Mouse (Mus musculus): Measurements from ENCODE around the gene Sppl2c. TPM values are rescaled to one million over a fixed set of nuclear protein-coding genes. Genes with fewer than 3 reads are reported as not detected.

Sppl2c gene
- total RNA-seq (2021) = not detected

DNA sequence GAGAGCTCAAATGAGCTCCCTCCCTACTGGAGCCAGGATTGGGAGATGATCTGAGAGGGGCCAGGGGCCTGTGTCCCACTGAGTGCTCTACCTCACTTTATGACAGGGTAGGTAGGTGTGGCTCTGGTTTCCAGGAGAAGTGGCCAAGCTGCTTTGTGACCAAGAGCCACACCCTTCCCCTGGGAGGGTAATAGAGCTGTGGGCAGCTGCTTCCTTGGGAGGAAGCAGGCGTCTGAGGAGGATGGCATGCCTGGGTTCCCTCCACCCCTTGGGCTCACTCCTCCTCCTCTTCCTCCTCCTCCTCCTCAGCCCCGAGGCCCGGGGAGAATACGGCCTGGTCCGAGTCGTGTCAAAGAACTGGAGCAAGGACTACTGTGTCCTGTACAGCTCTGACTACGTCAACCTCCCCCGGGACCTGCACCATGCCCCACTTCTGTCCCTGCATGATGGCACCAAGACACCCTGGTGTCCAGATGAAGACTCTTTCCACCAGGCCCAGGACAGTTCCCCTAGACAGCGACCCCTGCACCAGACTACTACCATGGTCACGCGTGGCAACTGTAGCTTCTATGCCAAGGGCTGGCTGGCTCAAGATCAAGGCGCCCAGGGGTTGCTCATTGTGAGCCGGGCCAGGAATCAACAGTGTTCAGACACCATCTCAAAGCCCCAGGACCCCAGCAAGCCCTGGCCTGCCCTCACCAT lies at the start of gene Sppl2c:
Gene Sppl2c (plus strand): TSS at position 193 of the 702 bp plus-strand sequence.
- DNase-seq (ENCODE audit: low spot score in 2 of 2) = no peak
- intact Hi-C loops (cut with DNase I) = no loop called here

DNA sequence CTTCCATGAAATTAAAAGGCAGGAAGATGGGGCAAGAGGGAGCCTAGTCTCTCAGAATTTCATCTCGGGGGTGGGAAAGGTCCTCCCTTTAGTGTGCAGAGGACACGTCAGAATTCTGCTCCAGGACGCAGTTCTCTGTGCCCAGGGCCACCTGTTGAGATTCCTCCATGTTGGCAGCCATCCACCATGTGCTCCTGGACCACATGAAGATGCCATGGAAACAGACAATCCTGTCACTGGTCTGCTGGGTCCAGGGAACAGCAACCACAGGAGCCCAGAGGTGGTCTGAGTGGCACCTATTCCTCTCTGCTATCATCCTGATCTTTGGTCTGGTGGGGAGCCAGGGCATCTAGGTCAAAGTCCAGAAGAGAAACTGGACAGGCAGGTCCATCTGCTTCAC lies 47.2 kb upstream of the Sppl2c start:
- DNase-seq (ENCODE audit: low spot score in 2 of 2) = no peak
- intact Hi-C loops (cut with DNase I) = no loop called here

DNA sequence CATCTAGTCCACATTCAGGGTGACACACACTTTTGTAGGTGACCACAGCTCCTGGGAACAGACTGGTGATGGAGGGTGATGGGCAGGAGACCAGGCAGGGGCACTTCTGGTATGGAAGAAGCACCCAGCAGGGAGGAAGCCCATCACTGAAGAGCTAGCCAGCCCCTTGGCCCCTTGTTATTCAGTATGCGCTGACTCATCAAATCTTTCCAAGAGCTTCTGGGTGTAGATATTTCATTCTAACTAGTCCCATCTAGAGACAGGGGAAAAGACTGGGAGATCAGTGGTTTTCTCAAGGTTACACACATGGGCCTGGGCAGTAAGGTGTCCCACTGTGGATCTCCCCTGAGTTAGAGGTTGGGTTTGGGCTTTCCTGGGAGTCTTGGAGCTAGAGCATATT lies 41.2 kb upstream of the Sppl2c start:
- DNase-seq (ENCODE audit: low spot score in 2 of 2) = no peak
- intact Hi-C loops (cut with DNase I) = no loop called here

GRCm38 (mm10) chr11:104148787-104149186 lies 37.3 kb upstream of the Sppl2c start:
- intact Hi-C loops (cut with DNase I) = no loop called here
- DNase-seq (ENCODE audit: low spot score in 2 of 2) = no peak

DNA sequence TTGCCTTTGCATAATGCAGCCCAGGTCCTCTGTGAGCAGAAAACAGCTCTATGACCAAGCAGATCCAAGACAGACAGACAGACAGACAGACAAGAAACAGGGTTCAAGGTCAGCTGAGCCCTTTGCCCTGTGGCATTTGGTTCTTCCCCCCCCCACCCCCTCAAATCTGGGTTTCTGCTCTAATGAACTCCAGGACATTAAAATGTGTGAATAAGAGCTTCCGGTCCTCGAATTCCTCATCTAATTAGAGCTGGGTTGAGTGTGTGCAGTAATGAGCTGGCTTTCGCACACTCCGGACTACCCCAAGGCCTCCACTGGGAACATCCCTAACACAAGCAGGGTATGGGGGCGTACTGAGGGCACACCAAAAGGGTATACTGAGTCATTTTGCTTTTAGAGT lies 35.2 kb upstream of the Sppl2c start:
- no peak for DNase-seq (ENCODE audit: low spot score in 2 of 2)
- intact Hi-C loops (cut with DNase I) = no loop called here

DNA sequence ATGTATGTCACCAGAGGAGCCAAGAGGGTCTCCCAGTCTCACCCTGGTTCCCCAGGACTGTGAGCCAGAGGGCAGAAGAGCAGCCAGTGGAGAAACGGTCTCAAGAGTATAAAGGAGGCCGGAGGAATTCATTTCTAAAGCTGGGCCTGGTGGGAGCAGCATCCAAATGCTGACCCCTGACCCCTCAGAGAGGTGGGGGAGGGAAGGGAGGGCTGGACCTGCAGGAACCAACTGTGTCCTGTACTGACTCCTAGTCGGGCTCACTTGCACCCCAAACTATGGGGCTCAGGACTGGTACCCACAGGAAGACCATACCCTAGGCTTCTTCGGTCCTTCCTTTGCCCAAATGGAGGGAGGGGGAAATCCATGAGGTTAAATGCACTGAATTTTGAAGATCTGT lies 31.8 kb upstream of the Sppl2c start:
- no peak for DNase-seq (ENCODE audit: low spot score in 2 of 2)
- intact Hi-C loops (cut with DNase I) = no loop called here

DNA sequence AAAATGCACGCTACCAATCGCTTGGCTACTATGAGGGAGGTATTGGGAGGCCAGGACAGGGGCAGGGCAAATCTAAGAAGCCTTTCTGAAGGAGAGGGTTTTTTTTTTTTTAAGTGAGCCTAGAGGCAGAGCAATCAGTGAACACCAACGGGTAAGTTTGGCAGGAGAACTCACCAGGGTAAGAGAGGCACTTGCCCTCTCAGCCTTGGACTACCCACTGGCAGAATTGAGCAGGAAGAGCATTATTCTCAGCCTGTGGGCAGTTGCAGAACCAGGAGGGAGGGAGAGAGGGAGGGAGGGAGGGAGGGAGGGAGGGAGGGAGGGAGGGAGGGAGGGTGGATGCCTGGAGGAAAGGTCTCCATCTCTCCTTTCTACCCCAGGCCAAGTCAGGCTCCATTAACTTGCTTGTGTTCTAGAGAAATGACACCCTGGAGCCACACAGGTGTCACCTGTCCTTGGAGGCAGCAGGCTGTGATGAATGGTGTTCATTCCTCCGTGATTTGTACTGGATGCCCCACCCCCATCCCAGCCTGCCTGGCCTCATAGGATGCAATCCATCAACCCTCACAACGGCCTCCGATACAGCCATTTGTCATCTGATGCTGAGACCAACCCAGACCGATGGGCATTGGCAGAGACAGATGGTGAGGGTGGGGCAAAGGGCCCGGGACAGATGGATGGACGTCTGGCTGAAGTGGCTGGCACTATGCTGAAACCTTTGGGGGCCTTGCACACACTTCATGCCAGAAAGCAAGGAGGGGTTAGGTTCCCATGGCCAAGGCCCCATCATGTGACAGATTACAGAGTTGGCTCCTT lies 31.1 kb upstream of the Sppl2c start:
- DNase-seq (ENCODE audit: low spot score in 2 of 2) = no peak
- intact Hi-C loops (cut with DNase I) = no loop called here

- DNase-seq (ENCODE audit: low spot score in 2 of 2) = no peak
- intact Hi-C loops (cut with DNase I) = no loop called here
These were observed 30.2 kb upstream of the Sppl2c start for GRCm38 (mm10) chr11:104155899-104156298.

DNA sequence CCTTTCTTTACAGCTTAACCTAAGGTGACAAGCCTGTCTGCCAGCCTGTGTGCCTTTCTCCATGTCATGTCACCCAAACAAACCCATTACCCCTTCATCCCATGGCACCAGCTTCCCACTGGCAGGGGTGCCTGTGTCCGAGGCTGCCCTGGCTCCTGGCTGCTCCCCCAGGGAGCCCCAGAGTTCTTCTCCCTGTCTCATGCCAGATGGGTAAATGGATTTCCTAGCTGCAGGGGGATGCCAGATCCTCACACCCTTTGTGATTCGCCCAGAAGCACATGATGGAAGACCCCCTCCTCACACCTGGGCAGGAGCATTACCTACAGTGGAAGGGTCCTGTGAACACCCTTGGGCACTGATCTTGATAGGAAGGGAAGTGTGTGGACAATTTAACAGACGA lies 29.7 kb upstream of the Sppl2c start:
- intact Hi-C loops (cut with DNase I) = no loop called here
- no peak for DNase-seq (ENCODE audit: low spot score in 2 of 2)

DNA sequence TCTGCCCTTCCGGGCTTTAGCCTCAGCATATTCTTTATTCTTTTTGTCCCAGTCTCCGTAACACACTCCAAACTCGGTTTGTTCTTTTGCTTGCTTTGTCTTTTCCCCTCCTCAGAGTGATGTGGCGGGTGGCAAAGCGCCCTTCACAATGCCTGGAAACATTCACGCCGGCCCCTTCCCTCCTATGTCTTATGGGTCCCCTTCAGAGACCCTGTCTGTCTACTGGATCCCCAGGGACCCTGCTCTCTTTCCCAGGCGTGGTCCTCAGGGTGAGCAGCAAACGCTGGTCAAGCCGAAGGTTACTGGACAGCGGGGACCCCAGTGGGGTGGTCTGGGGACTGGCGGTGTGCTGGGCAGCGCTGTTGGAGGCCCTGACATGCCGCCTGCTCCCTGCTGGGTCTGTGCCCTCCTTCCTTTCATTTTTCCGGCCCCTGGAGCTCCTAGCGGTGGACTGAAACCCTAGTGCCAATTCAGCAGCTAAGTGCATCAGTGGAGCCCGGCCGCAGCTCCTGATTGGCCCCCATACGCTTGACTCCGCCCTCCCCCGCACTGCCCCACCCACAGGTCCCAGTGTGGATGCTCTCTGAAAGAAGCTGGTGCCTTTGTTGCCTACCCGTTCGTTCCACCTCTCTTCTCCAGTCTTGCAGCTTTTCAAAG lies 28.4 kb upstream of the Sppl2c start:
- DNase-seq (ENCODE audit: low spot score in 2 of 2) = peak; percentile 80 to 94
- intact Hi-C loops (cut with DNase I) = no loop called here

- intact Hi-C loops (cut with DNase I) = no loop called here
- no peak for DNase-seq (ENCODE audit: low spot score in 2 of 2)
These were observed 27.7 kb upstream of the Sppl2c start for GRCm38 (mm10) chr11:104158260-104158907.

- DNase-seq (ENCODE audit: low spot score in 2 of 2) = no peak
- intact Hi-C loops (cut with DNase I) = no loop called here
These were observed 26.3 kb upstream of the Sppl2c start for GRCm38 (mm10) chr11:104159769-104160272.

GRCm38 (mm10) chr11:104161153-104161552 lies 25.0 kb upstream of the Sppl2c start:
- peak in 1 of 2 experiments; percentile 28 for DNase-seq (ENCODE audit: low spot score in 2 of 2)
- intact Hi-C loops (cut with DNase I) = no loop called here

DNA sequence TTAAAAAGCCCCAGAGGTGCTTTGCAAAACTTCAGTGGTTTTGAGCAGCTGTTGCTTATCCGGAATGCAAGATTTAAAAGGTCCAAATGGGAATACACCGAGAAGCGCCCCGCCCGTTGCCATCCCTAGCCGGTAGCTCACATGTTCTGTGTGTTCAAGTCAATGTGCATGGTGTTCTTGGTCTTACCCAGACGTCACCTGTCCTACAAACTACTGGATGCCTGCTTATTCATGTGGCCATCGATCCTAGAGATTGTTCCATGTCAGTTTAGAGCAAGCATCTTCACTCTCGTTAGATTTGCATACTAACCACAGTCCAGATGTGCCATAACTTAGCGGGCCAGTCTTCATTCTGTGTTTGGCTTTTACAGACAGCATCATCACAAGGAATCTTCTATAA lies 21.9 kb upstream of the Sppl2c start:
- no peak for DNase-seq (ENCODE audit: low spot score in 2 of 2)
- intact Hi-C loops (cut with DNase I) = no loop called here

- intact Hi-C loops (cut with DNase I) = loop anchor here (1.0 to 2.0 kb wide), 3 partner anchors 39 to 185 kb away; partner anchors contain the start of gene Crhr1
- peak; percentile 78 to 90 for DNase-seq (ENCODE audit: low spot score in 2 of 2)
These were observed 14.8 kb upstream of the Sppl2c start for GRCm38 (mm10) chr11:104171281-104171781.

GRCm38 (mm10) chr11:104178893-104179292 lies 7.2 kb upstream of the Sppl2c start:
- peak in 1 of 2 experiments; percentile 63 for DNase-seq (ENCODE audit: low spot score in 2 of 2)
- intact Hi-C loops (cut with DNase I) = no loop called here

GRCm38 (mm10) chr11:104179804-104180203 lies 6.3 kb upstream of the Sppl2c start:
- DNase-seq (ENCODE audit: low spot score in 2 of 2) = no peak

GRCm38 (mm10) chr11:104182141-104182540 lies 4.0 kb upstream of the Sppl2c start:
- intact Hi-C loops (cut with DNase I) = no loop called here
- DNase-seq (ENCODE audit: low spot score in 2 of 2) = peak in 1 of 2 experiments; percentile 55

More at GRCm38 (mm10) chr11:104179804-104180203, 6.3 kb upstream of the Sppl2c start:
- intact Hi-C loops (cut with DNase I) = no loop called here

GRCm38 (mm10) chr11:104186837-104187150 lies 667 bp downstream of the Sppl2c start:
- intact Hi-C loops (cut with DNase I) = no loop called here
- DNase-seq (ENCODE audit: low spot score in 2 of 2) = no peak

DNA sequence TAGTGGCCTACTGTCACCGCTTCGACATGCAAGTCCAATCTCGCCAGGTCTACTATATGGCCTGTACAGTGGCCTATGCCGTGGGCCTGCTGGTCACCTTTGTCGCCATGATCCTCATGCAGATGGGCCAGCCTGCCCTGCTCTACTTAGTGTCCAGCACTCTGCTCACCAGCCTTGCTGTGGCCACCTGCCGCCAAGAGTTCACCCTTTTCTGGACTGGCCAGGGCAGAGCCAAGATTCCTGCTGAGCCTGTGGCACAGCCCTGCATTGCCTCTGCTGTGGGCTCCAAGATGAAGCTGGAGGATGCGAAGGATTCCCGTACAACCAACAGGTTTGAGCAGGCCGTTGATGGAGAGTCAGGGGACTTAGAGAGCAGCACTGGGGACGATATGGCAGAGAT lies 1.6 kb downstream of the Sppl2c start:
- intact Hi-C loops (cut with DNase I) = no loop called here
- DNase-seq (ENCODE audit: low spot score in 2 of 2) = no peak

All from left cerebral cortex, postnatal 25 days (tissue).